Mouse (Mus musculus) gonadal fat pad, adult 2 months (tissue): ENCODE measurements around the gene Ece1. TPM values are rescaled to one million over a fixed set of nuclear protein-coding genes. Genes with fewer than 3 reads are reported as not detected.

Experiments
- DNase-seq: peaks from one replicate; pipeline ENCODE4 v3.0.0-alpha.2; 2012; ENCODE audit warnings: low read depth
- polyA plus RNA-seq: library from polyadenylated mRNA; depleted of rRNA; stranded (reverse); fragments of >200 nt; gene quantifications from 2 replicates; pipeline ENCODE4 v1.2.3, GENCODE M21; 2012

Ece1 gene
- polyA plus RNA-seq, 1 experiment: 21.3 TPM

- DNase-seq: no peak
Observed at GRCm38 (mm10) chr4:137917591-137917990, 55.6 kb downstream of the Ece1 start.

- no peak for DNase-seq
Observed at GRCm38 (mm10) chr4:137918559-137918958, 56.5 kb downstream of the Ece1 start.

- no peak for DNase-seq
Observed at GRCm38 (mm10) chr4:137919116-137919515, 57.1 kb downstream of the Ece1 start.

- no peak for DNase-seq
Observed at GRCm38 (mm10) chr4:137920005-137920404, 58.0 kb downstream of the Ece1 start.

DNA sequence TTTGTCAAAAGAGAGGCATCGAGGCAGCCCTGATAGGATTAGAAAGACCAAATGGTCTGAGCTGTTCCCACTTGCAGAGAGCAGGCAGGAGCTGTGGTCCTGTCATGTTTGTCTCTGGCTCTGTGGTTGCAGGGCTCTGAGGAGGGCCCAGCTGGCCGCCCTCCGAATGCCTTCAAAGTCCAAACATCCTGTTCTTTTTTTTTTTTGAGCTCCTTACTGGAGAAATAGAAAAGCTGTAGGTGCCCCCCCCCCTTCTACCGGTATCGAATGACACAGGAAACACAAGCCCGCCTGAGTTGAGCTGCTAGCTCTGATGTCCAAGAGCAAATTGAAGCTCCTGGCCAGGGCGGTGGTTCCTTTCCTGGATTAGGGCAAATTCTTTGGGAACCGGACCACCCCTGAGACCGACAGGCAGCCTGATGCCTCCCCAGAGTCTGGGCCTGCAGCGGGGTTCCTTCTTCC is 58.5 kb downstream of the Ece1 start:
- no peak for DNase-seq

DNA sequence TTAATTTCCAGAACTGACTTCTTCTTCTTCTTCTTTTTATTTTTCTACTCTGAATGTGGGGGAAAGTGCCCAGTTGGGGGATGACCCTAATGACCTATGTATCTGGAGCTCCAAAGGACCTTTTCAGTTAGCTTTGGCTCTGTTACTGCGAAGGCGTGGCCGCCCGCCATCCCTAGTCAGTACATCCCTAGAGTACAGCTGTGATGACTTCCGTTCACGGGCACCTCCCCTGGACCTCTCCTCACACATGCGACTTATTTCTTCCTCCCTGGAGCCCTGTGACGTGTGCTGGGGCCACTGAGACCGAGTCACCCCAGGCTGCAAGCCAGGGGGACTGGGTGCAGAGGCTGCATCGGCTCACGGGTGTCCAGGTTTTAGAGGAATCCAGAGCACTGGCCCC is 59.5 kb downstream of the Ece1 start:
- no peak for DNase-seq

GRCm38 (mm10) chr4:137923052-137923451 is 61.0 kb downstream of the Ece1 start:
- no peak for DNase-seq

- no peak for DNase-seq
Observed at GRCm38 (mm10) chr4:137925176-137925575, 63.1 kb downstream of the Ece1 start.

GRCm38 (mm10) chr4:137926161-137926560 is 64.1 kb downstream of the Ece1 start:
- no peak for DNase-seq

DNA sequence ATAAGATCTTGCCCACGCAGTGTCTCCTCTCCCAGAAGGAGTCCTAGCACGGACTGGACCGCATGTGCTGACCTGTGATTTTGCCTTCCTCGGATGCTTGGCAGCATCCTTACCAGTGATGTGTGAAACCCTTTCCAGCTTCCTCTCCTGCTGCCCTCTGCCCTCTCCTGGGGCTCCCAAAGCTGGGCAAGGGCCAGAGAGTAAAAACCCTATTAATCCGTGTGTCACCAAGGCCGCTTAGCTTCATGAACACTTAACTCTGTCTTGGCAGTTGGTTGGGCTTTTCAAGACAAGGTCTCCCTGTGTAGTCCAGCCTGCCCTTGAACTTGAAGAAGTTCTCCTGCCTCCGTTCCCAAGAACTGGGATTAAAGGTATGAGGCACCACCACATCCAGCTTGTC is 65.1 kb downstream of the Ece1 start:
- no peak for DNase-seq

GRCm38 (mm10) chr4:137927741-137928535 is 65.9 kb downstream of the Ece1 start:
- no peak for DNase-seq

DNA sequence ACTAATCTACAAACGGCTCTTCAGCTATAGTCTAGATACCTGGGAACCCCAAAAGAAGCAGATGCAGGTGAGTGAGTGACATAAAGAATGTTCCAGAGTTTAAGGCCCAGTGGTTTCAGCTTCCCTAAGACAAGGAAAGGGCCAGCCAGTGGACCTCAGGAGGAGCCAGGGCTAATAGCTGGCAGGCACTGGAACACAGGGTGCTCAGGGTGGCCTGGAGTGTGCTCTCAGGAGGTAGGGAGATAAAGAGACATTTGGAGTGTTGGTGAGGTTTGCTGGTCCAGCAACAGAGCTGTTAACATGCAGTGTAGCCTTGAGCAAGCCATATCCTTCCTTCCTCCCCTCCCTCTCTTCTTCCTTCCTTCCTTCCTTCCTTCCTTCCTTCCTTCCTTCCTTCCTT is 66.8 kb downstream of the Ece1 start:
- DNase-seq: no peak

GRCm38 (mm10) chr4:137929341-137930016 is 67.4 kb downstream of the Ece1 start:
- DNase-seq: no peak

DNA sequence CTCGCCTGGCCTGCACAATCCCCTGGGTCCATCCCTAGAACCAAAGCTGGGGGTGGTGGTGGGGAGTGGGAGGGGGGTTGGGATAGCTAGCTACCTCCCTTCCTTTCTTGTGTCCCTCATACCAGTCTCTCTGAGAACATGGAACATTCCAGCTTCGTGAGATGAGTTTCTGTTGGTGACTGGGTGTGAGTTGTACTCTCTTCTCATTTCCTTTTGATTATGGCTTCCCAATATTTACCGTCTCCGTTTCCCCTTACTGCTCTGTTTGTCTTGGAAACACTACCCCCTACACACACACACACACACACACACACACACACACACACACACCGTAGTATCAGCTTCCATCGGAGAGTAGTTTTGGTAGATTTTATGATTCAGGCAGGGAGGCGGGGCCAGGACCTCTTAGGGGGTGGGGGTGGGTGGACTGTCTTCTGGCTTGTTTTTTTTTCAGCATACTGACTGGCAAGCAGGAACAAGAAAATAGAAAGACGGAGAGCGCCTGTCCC is 68.5 kb downstream of the Ece1 start:
- no peak for DNase-seq

GRCm38 (mm10) chr4:137931009-137931757 is 69.1 kb downstream of the Ece1 start:
- DNase-seq: peak; percentile 78

DNA sequence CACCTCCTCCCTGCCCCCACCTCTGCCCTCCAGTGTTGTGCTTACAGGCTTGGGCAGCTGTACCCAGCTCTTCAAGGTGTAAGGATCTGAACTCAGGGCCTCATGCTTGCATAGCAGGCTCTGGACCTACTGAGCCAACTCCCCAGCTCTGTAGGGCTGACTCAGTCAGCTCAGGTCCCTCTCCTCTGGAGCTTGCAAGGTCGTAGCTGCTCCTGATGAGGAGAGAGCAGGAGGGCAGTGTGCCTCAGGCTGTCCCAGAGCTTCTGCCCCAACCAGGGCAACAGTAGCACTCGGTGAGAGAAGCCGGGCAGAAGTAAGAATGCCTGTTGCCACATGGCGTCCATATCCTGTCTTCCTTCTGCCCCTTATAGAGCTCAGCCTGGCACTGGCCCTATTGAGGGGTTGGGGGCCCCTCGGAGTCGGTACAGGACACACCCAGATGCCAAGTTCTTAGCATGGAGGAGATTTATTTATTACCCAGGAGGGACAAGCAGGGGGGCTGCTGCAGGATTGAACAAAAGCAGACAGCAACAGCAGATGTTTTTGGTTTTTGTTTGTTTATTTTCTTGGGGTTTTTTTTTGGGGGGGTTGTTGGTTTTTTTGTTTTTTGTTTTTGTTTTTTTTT is 70.6 kb downstream of the Ece1 start:
- DNase-seq: no peak

- no peak for DNase-seq
Observed at GRCm38 (mm10) chr4:137933328-137933727, 71.3 kb downstream of the Ece1 start.

DNA sequence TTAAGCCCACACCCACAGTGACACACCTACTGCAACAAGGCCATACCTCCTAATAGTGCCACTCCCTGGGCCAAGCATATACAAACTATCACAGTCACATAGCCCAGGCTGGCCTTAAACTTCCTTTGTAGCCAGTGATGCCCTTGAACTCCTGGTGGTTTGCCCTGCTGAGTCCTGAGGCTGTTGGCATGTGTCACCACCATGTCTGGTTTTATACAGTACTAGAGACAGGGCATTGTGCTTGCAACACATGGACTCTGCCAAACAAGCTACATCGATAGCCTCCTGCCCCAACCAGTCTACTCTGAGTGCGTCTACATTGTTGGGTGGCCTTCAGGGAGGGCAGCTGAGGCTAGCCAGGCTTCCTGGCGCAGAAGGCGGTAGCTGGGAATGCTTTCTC is 74.1 kb downstream of the Ece1 start:
- no peak for DNase-seq

DNA sequence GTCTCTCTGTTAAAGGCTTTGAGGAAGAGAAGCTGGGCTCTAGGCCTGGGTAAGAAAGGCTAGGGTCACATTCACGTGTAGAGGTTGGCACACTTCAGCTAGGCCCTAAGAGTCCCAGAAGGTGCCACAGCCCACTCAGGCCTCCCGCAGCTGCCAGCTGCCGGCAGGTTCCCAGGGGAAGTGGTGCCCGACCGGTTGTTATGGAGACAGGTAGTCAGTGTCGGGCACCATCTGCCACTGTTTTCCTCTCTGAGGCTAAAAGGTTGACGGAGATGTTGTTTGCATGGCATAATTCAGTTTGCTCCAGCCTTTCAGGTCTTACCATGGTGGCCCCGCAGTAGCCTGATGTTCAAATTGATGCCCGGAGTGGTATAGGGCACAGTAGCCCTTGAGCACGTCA is 78.0 kb downstream of the Ece1 start:
- no peak for DNase-seq

DNA sequence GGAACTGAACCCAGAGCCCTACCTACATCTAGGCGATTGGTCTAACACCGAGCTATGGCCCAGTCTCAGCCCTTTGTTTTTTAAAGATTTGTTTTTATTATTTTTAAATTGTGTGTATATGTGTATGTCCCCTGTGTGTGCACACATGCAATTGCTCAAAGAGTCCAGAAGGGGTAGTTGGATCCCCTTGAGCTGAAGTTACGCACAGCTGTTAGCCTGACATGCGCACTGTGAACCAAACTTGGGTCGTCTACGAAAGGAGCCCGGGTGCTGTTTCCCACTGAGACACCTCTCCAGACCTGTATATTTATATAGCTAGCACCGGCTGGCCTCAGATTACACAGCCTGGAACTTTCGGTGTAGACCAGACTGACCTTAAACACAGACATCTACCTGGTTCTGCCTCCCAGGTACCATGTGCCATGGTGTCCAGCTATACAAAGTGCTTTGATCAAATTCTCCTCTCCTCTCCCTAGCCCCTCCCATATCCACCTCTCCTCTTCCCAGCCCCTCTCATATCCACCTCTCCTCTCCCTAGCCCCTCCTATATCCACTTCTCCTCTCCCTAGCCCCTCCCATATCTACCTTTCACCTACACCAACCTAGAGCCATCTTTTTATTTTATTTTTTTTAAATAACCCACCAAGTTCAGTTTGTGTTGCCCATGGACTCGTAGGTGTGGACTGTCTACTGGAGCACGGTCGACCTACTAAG is 79.3 kb downstream of the Ece1 start:
- DNase-seq: no peak
